Mouse (Mus musculus): ENCODE measurements at regions not wholly inside any gene's neighbourhood (a gene's known extent, or its start where the extent isn't known, plus 50 kb on each side); places are given as distances from the start of the nearest gene placed in this dataset.
"Not testable (repeated sequence)": the region's sequence is repeated elsewhere in the genome, so short reads cannot be mapped to it uniquely, and the experiment has no call there.

- not testable (repeated sequence) for DNase-seq (ENCODE audit: low spot score)
These were observed 87.4 kb upstream of the Olfr1402 start for GRCm38 (mm10) chr3:97509134-97509661.

DNA sequence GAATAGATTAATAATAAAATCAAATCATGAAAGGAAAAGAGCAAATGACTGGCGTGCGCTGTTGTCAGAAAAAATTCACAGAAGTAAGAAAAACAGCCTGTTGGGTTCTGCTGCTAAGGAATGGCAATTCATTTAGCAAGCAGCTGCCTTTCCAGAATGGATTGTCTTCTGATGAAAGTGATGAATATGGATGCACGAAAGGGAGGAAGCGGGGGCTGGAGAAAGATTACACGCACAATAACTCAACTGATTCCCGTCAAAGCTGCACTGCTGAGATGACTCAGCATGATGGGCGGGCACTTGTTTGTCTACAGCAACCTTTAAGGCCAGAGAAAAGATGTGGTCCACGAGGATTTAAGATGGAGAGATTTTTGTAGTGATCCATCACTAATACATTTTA lies 85.4 kb upstream of the Olfr1402 start:
- peak; percentile 32 for DNase-seq (ENCODE audit: low spot score)

- no peak for DNase-seq (ENCODE audit: low spot score)
These were observed 70.1 kb upstream of the Olfr1402 start for GRCm38 (mm10) chr3:97491904-97492303.

GRCm38 (mm10) chr3:97491208-97491607 lies 69.4 kb upstream of the Olfr1402 start:
- no peak for DNase-seq (ENCODE audit: low spot score)

DNA sequence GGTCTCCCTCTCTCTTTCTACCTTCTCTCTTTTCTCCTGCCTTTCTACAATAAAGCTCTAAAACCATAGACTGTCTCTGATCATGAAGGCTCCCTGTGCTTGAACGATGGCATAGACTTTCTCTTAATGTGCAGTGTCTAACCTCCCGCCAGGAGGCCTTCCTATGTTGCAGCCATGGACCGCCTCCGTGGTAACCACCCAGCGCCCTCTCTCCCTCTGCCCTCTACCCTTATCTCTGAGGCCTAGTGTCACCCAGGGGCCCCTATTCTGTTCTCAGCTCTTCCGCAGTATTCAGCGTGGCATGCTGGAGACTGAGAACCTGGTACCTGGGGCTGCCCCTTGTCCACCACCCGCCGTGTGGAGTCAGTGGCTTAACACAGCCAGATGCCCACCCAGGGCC lies 67.5 kb upstream of the Olfr1402 start:
- DNase-seq (ENCODE audit: low spot score): no peak

Data from embryo, embryonic 10 days (tissue).